Mouse (Mus musculus) small intestine, adult 10 weeks (tissue): ENCODE measurements around the gene Ush1g. TPM values are rescaled to one million over a fixed set of nuclear protein-coding genes. Genes with fewer than 3 reads are reported as not detected.

Experiments
- polyA plus RNA-seq: library from polyadenylated mRNA; stranded (reverse); fragments of 350-450 nt; fragmentation: Illumina TruSeq; extraction: RNeasy Lipid Tissue Mini Kit (QIAGEN cat#74804); gene quantifications from one replicate; pipeline ENCODE4 v1.2.3, GENCODE M21; 2014; ENCODE audit warnings: low replicate concordance

The Ush1g gene
- not detected for polyA plus RNA-seq

DNA sequence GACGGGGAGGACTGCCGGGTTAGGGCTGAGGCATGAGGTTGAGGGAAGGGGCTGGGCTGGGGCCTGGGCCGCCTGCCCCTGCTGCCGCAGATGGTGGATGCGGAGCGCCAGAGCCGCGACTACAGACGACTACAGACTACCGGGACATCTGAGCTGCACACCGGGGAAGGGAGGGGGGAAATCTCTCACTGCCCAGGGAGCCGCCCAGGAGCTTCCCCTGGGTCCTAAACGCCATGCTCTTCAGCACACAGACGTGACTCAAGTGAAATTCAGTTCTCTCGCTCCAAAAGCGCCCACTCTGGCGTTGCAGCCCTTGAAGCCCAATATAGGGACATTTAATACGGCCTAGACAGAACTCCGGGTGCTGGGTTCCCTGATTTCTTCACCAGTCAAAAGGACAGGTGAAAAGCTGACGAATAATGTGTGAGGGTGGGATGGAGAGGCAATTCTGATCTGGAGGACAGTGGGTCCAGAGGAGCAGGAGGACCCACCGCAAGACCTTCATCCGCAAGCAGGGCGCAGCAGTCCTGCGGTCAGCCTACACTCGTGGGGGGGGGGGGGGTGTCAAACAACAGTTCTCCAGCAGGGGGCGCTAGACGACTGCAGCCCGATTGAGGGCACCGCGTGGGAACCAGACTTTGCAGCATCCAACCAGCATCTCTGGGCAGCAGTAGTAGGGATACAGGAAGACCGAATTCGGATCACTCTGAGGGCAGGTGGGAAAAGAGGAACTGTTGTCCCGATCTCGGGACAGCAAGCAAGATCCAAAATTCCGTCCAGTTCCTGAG, at the start of gene Ush1g:
TSS of gene Ush1g (minus strand) at position 136 of the 788 bp plus-strand sequence.

DNA sequence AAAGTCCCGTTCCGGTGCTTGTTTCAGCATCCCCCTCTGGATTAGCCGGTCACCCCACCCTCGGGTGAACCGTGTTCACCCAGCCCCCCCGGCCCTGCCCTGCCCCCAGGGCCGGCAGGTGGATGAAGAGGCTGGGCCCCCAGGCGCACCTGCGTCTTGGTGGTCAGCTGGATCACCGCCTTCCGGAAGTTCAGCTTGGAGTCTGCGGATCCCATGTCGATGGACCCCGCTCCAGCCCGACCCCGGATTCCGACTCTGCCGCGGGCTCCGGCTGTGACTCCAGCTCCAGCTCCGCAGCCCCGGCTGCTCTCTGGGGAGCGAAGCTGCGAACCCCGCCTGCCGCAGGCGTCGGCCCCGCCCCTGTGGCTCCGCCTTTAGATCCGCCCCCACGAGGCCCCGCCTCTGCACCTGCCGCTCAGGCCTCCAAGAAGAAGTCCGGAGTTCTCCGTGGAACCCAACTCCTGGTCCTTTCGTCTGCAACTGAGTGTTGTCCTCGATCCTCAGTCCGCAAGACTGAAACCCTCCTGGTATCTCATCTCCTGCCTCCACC, 45.6 kb upstream of the Ush1g start, which contains the start of gene Hid1:
TSS of gene Hid1 (minus strand) at position 362 of the 550 bp plus-strand sequence.

DNA sequence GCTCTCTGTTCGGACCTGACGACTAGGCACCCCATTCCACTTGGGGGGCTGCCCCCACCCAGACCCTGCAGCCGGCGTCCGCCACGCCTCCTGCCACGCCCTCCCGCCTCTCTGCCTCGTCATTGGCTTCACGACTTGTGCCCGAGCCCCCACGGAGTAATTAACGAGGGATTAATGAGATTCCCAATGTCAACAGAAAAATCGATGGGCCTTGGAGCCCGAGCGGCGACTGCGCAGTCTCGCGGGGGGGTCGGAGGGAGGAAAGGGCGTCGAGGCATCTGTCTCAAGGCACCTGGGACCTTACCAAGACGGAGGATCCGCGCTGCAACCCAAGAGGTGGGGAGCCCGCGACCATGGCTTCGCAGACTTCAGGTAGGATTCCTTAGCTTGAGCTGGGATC, 12.7 kb upstream of the Ush1g start, which contains the start of gene Otop3:
TSS of gene Otop3 (plus strand) at position 201 of the 400 bp plus-strand sequence.

DNA sequence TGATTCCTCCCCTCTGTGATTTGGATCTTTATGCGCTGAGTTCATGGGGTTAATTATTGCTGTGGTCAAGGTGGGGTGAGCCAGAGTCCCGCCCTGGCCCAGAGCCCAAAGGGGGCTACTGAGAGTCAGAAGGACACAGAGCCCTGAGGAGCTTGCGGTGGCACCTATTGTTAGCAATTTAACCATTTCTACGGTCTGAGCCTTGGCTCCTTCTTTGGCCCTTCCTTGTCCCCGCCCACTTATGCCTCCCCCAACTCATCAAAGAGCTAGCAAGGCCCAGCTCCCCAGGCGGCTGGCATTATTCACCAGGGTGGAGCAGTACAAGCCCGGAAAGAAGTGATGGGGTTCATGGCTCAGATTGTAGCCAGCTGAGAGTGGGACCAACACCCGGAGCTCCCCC, 15.0 kb downstream of the Ush1g start, which contains the start of gene Otop2:
TSS of gene Otop2 (plus strand) at position 301 of the 400 bp plus-strand sequence.

DNA sequence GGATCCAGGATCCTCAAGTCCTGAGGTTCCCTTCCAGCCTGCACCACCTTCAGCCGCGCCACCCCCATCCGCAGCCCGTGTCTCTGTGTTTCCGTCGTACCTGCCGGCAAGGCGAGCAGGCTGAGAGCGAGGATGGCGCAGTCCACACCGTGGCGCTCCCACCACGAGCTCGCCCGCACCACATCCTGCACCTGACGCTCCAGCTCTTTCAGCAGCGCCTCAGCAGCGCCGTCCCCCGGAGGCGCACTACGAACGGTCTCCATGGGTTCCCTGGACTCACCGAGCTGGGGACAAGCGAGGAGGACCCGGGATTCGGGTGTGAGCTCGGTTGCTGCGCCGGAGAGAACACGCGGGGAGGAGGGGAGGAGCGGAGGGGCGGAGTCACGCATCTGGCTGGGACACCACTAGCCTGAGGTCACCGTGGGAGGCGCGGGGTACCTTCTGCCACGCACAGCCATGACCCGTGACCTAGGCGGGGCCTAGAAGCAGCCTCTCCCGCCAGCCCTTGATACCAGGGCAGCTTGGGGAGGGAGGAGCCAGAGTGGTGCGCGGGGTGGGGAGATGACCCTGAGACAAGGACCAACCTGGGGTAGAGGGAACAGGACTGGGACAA, 24.5 kb downstream of the Ush1g start, which contains the start of gene Fads6:
TSS of gene Fads6 (minus strand) at position 450 of the 613 bp plus-strand sequence.

DNA sequence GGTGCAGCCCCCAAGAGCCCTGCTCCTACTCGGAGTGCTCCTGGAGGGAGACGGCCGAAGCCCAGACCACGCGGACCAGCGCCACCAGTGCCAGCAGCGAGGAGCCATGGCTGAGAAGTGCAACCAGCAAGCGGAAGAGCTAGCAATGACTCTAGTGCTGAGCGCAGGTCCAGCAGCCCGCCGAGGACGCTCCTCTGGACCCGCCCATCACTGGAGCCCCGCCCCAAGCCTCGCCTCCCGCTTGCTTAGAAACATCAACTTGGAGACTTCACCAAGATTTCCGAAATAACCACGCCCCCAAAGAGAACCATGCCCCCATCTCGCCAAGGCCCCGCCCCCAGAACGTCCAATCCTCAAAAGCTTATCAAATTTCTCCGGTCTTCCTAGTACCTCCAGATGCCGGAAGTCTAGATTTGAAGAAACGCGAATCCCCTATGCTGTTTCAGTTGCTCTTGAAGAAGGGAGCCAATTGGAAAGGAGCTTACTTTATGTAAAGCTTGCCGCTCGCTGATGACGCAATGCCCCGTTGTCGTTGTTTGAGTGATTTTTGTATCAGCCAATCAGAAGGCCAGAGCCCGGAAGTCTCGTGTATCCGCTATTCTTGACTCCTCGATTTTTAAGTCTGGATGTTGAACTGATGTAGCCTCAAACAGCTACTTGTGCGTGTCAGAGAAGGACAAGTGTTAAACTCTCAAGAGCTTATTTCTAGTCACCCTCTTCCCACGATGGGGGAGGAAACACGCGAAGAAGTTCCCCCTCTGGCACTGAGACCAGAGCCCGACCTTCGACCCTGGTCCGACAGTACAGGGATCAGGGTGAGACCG, 44.8 kb downstream of the Ush1g start, which contains the start of gene Fdxr:
TSS of gene Fdxr (minus strand) at position 271 of the 824 bp plus-strand sequence.

DNA sequence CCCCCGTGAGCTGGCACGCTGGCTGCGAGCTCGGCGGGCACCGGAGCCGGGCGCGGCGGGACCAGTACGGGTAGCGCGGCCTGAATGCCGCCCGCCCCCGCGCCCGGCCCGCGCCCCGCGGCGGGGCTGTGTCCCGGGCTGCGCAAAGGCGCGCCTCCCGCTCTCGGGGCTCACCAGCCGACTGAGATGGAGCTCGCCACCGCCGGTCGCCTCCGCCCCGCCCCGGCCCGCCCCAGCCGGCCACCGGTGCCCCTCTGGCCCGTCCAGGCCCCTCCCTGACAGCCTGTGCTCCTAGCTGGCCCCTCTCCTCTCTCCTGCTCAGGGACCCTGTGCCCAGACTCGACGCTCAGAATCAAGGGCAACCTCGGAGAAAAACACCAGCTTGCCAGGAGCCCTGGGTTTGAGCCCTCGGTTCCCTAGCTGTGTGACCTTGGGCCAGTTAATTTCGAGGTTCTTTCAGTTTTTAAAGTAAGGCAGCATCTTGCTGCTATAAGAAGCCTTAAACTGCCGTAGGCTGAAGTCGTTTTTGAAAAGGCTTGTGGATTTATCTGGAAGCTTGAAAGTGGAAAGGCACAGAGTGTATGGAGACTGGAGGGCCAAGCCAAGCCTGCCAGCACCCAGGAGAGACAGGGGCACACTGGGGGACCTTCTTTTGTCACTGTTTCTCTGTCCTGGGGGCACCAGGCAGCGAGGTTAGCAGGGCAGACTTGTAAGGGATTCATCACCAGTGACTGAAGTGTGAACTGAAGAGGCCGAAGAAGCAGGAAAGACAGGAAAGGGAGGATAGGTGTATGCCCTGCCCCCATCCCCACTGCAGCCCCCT, 54.6 kb downstream of the Ush1g start, which contains the start of gene Grin2c:
TSS of gene Grin2c (minus strand) at position 183 of the 823 bp plus-strand sequence.

Other genes with a start within 250 kb of the Ush1g start
- 1.3 TPM for gene Rab37, start 230.6 kb downstream of the Ush1g start, polyA plus RNA-seq
- 3.8 TPM for gene Cd300lf, start 188.0 kb downstream of the Ush1g start, polyA plus RNA-seq
- gene Slc9a3r1, start 158.7 kb downstream of the Ush1g start, polyA plus RNA-seq: 85.9 TPM
- gene Tmem104, start 134.6 kb downstream of the Ush1g start, polyA plus RNA-seq: 0.26 TPM
- not detected for gene Nat9, start 134.2 kb downstream of the Ush1g start, polyA plus RNA-seq
- not detected for gene Grin2c, start 54.8 kb downstream of the Ush1g start, polyA plus RNA-seq
- 2.0 TPM for gene Fdxr, start 45.0 kb downstream of the Ush1g start, polyA plus RNA-seq
- 1.4 TPM for gene Fads6, start 24.4 kb downstream of the Ush1g start, polyA plus RNA-seq
- not detected for gene Otop2, start 14.9 kb downstream of the Ush1g start, polyA plus RNA-seq
- 0.45 TPM for gene Otop3, start 12.7 kb upstream of the Ush1g start, polyA plus RNA-seq
- 2.0 TPM for gene Hid1, start 45.7 kb upstream of the Ush1g start, polyA plus RNA-seq
- not detected for gene Cdr2l, start 59.9 kb upstream of the Ush1g start, polyA plus RNA-seq
- 3.4 TPM for gene Mrpl58, start 81.7 kb upstream of the Ush1g start, polyA plus RNA-seq
- gene Atp5h, start 97.9 kb upstream of the Ush1g start, polyA plus RNA-seq: 527 TPM
- 11.6 TPM for gene Kctd2, start 98.1 kb upstream of the Ush1g start, polyA plus RNA-seq
- not detected for gene Trim80, start 118.5 kb upstream of the Ush1g start, polyA plus RNA-seq
- gene Slc16a5, start 140.4 kb upstream of the Ush1g start, polyA plus RNA-seq: 33.5 TPM
- 0.19 TPM for gene Armc7, start 153.6 kb upstream of the Ush1g start, polyA plus RNA-seq
- 1.3 TPM for gene Nt5c, start 169.8 kb upstream of the Ush1g start, polyA plus RNA-seq
- 47.8 TPM for gene Jpt1, start 192.3 kb upstream of the Ush1g start, polyA plus RNA-seq
- 992 TPM for gene Sumo2, start 214.2 kb upstream of the Ush1g start, polyA plus RNA-seq
- 15.1 TPM for gene Nup85, start 242.4 kb upstream of the Ush1g start, polyA plus RNA-seq